Mouse (Mus musculus) erythroblast, embryonic 14.5 days (primary cell): ENCODE measurements around the gene Sp7. TPM values are rescaled to one million over a fixed set of nuclear protein-coding genes. Genes with fewer than 3 reads are reported as not detected.

Experiments used
- H3K27me3 ChIP-seq: 2 replicates; pipeline ENCODE4 v1.6.1; 2012; ENCODE audit warnings: inconsistent platforms; ENCODE audit not compliant: control insufficient read depth
- H3K36me3 ChIP-seq: 2 replicates; pipeline ENCODE4 v1.6.1; 2012; ENCODE audit warnings: mild to moderate bottlenecking, inconsistent platforms; ENCODE audit not compliant: control insufficient read depth
- H3K4me1 ChIP-seq: 2 replicates; pipeline ENCODE4 v1.6.1; 2012; ENCODE audit warnings: inconsistent platforms; ENCODE audit not compliant: control insufficient read depth
- H3K4me3 ChIP-seq: replicated peaks from 2 replicates; pipeline ENCODE3; 2012; ENCODE audit warnings: moderate library complexity, mild to moderate bottlenecking, inconsistent platforms
- H3K9me3 ChIP-seq: 2 replicates; pipeline ENCODE4 v1.6.1; 2012; ENCODE audit warnings: low read length, inconsistent platforms, mixed read lengths; ENCODE audit not compliant: control insufficient read depth
- GATA1 ChIP-seq: IDR thresholded peaks from 2 replicates; pipeline ENCODE4 v1.6.1; 2012; ENCODE audit warnings: low read length, inconsistent platforms, mixed read lengths
- TAL1 ChIP-seq: IDR thresholded peaks from 3 replicates; pipeline ENCODE4 v1.6.1; 2012; ENCODE audit warnings: low read length, inconsistent platforms, mixed read lengths
- polyA plus RNA-seq: library from polyadenylated mRNA; stranded (reverse); fragments of >175 nt; gene quantifications from 2 replicates; pipeline ENCODE4 v1.2.3, GENCODE M21; 2012

The Sp7 gene
- polyA plus RNA-seq, 1 experiment = not detected

DNA sequence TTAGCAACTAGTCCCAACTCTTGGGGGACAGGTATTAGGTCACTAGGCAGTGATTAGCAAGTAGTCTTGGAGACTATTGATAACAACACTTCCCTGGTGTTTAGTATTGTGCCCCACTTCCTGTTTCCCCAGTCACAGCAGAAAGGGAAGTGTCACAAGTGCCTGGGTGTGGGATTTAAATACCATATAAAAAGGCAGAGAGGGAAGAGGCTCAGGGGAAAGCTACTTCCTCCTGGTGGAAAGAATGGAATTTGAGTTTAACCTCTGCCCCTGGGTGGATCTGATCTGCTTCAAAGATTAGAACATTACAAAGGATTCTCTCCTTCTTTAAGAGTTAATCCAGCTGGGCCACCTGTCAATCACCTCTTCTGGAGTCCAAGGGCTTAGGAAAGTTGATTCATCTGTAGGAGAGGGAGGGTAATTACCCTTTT lies 26.6 kb upstream of the Sp7 start:
- no peaks in the 10 kb centered on the region for H3K27me3 ChIP-seq
- no peak overlapping the region for H3K4me3 ChIP-seq
- H3K4me1 ChIP-seq = peaks cover 45% of the 10 kb centered on the region
- TF ChIP-seq TAL1 = no peak
- TF ChIP-seq GATA1 = peak; percentile 26; the same call in 1 of the 2 replicates
- no peaks in the 10 kb centered on the region for H3K36me3 ChIP-seq
- H3K9me3 ChIP-seq = no peaks in the 10 kb centered on the region

DNA sequence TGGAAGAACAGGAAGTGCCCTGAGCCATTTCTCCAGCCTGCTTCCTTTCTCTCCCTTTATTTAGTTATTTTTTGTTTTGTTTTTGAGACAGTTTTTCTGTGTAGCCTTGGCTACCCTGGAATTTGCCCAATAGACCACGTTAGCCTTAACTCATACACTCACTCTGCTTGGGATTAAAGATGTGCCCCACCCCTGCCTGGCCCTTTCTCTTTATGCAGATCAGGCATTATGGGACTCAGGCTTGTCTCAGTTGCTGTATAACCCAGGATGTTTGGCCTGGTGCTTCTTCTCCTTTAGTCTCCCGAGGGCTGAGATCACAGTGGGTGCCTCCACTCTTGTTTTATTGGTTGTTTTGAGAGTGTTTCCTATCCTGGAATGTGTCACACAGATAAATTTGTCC lies 25.5 kb upstream of the Sp7 start:
- no peaks in the 10 kb centered on the region for H3K27me3 ChIP-seq
- no peak overlapping the region for H3K4me3 ChIP-seq
- peaks cover 43% of the 10 kb centered on the region for H3K4me1 ChIP-seq
- H3K36me3 ChIP-seq = no peaks in the 10 kb centered on the region
- H3K9me3 ChIP-seq = no peaks in the 10 kb centered on the region
- TF ChIP-seq TAL1 = no peak
- no peak for TF ChIP-seq GATA1

DNA sequence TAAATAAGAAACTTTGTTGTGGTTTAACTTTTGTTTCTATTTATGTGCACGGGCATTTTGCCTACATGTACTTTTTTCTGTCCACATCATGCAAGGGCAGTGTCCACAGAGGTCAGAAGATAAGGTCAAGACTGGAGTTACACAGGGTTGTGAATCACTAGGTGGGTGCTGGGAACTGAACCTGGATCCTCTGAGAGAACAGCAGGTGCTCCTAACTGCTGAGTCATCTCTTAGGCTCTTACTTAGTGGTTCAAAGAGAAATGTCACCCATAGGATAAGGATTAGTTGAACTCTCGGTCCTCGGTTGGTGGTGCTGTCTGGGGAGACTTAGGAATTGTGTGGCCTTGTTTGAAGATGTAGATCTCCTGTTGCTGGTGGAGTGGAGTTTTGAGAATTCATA lies 22.0 kb upstream of the Sp7 start:
- no peaks in the 10 kb centered on the region for H3K27me3 ChIP-seq
- no peak overlapping the region for H3K4me3 ChIP-seq
- no peak for TF ChIP-seq GATA1
- TF ChIP-seq TAL1 = no peak
- H3K36me3 ChIP-seq = no peaks in the 10 kb centered on the region
- peaks cover 26% of the 10 kb centered on the region for H3K4me1 ChIP-seq
- H3K9me3 ChIP-seq = no peaks in the 10 kb centered on the region

DNA sequence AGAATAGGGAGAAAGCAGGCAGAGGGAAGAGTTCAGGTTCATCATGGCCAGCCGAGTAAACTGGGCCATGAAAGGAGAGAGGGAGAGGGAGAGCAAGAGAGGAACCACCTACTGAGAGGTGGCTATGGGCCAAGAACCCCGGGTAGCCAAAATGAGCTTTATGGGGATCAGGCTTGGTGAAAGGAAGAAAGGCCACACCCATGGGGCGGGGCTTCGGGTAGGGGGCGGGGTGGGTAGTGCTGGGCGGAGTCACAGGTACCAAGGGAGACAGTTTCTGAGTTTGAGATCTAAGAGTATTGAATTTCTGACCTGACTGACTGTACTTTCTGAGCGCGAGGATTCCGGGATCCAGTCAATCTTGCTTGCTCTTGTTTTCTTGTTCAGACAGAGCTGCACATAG lies 19.7 kb upstream of the Sp7 start:
- no peaks in the 10 kb centered on the region for H3K9me3 ChIP-seq
- no peak for TF ChIP-seq TAL1
- no peak for TF ChIP-seq GATA1
- H3K4me1 ChIP-seq = peaks cover 12% of the 10 kb centered on the region
- no peak overlapping the region for H3K4me3 ChIP-seq
- H3K27me3 ChIP-seq = no peaks in the 10 kb centered on the region
- no peaks in the 10 kb centered on the region for H3K36me3 ChIP-seq

DNA sequence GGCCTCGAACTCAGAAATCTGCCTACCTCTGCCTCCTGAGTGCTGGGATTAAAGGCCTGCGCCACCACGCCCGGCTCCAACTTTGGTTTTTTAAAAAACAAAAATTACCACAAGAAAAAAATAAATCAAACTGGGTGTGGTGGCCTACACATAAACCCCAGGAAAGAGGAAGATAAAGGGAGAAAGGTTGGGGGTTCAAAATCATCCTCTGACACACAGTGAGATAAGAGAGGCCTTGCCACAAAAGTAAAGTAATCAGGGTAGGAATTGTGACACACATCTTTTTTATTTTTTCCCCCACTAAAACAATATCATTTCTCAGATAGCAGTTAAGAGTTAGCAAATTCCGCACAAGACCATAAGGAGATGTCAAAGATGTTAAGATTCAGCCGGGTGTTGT lies 16.7 kb upstream of the Sp7 start:
- peaks cover 9% of the 10 kb centered on the region for H3K4me1 ChIP-seq
- H3K4me3 ChIP-seq = no peak overlapping the region
- H3K36me3 ChIP-seq = no peaks in the 10 kb centered on the region
- TF ChIP-seq TAL1 = no peak
- peaks cover 7% of the 10 kb centered on the region for H3K27me3 ChIP-seq
- no peaks in the 10 kb centered on the region for H3K9me3 ChIP-seq

DNA sequence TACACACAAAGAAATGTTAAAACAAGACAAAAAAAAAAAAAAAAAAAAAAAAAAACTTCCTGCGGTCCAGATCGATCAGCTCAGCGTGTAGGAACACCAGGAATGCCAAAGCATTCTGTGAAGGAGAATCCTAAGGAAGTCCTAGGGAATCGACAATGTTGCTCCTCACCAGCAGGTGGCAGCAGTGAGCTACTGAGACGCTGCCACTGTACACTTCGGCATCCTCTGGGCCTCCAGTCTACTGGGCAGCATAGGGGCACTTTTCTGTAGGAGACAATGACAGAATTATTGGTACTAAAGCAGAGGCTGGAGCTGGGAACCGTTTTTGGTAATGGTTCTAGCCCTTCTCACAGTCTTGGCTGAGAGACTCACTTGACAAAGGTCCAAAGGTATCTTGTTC lies 14.6 kb upstream of the Sp7 start:
- Histone ChIP-seq H3K36me3 (no peaks in the 10 kb centered on the region), H3K4me3 (no peak overlapping the region), H3K9me3 (no peaks in the 10 kb centered on the region), H3K27me3 (peaks cover 26% of the 10 kb centered on the region), H3K4me1 (peaks cover 22% of the 10 kb centered on the region)
- TF ChIP-seq TAL1 = no peak
- TF ChIP-seq GATA1 = no peak

DNA sequence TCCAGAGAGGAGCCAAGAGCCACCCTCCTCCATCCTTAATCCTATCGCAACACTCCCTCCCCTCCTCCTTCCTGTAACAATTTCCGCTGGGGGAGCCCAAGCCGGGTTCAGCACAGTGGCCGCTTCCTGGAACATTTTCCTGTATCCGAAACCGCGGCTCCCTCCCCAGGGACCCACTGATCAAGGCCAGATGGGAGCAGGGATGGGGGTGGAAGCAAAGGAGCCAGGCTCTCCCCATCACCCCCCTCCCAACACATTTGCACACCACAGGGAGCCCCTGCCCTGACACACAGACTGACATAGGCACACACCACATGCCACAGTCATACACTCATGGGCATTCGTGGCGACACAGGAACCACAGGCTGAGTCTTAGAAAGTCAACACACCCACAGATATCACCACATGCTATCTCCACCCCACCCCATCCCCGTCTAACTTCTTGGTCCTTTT lies 10.9 kb upstream of the Sp7 start:
- H3K4me1 ChIP-seq = peaks cover 26% of the 10 kb centered on the region

DNA sequence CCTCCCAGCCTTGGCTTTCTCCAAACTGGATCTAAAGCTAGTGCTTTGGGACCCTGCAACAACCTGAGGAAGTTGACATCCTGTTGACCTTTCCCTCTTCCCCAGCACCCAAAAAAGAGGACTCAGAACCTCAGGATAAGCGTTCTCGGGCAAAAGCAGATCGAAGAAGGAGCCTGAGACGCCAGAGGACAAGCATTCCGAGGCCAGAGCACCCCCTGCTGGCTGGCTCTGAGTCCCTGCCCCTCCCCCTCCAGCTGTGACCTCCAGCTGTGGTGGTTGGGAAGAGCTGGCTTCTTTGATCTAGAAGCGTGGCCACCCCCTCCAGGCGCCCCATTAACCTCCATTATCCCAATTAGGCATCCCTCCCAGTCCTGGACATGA lies 10.2 kb upstream of the Sp7 start:
- no peaks in the 10 kb centered on the region; the same call in 1 of the 2 replicates for H3K9me3 ChIP-seq
- peaks cover 64% of the 10 kb centered on the region for H3K27me3 ChIP-seq
- no peak for TF ChIP-seq GATA1
- no peak for TF ChIP-seq TAL1
- peak overlapping the region; percentile 68 for H3K4me3 ChIP-seq
- no peaks in the 10 kb centered on the region for H3K36me3 ChIP-seq
- peaks cover 26% of the 10 kb centered on the region for H3K4me1 ChIP-seq

More for the DNA sequence above, 10.9 kb upstream of the Sp7 start:
- Histone ChIP-seq H3K36me3 (no peaks in the 10 kb centered on the region), H3K9me3 (no peaks in the 10 kb centered on the region; the same call in 1 of the 2 replicates), H3K4me3 (peak overlapping the region; percentile 2), H3K27me3 (peaks cover 61% of the 10 kb centered on the region)
- TF ChIP-seq TAL1 (no peak), GATA1 (no peak)

DNA sequence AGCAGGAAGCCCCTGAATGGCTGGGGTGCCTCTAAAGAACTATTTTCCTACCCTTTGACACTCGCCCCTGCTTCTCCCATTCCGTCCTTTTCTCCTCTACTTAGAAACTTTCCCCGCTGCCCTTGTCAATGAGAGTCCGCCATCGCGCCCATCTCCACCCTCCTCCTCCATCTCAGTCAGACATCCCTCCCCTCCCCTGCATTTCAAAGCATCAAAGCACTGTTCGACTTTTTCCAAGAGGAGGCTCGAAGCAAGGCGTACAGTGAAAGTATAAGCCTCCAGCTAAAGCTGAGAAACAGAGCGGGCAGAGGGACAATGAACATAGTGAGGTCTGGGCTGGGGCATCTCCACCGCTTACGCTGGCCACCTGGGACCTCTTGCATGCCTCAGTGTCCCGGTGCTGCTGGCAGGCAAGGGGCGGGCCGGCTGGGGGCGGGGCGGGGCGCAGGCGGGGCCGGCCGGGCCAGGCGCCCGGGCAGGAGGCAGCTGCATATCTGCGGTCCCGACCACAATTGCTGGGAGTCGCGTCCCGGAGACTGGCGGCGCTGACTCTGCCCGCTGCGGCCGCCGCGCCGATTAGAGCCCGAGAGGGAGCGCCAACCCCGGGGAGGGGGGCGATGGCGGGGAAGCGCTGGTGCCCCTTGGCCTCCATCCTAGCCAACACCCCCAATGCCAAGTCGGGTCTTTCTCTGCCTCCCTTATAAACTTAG lies 9.6 kb upstream of the Sp7 start:
- peaks cover 69% of the 10 kb centered on the region for H3K27me3 ChIP-seq
- H3K36me3 ChIP-seq = no peaks in the 10 kb centered on the region
- H3K4me1 ChIP-seq = peaks cover 24% of the 10 kb centered on the region
- TF ChIP-seq TAL1 = no peak
- TF ChIP-seq GATA1 = no peak
- H3K9me3 ChIP-seq = no peaks in the 10 kb centered on the region; the same call in 1 of the 2 replicates
- peak overlapping the region; percentile 68 for H3K4me3 ChIP-seq
